Mouse (Mus musculus): ENCODE data around the gene Pigk. TPM values are rescaled to one million over a fixed set of nuclear protein-coding genes. Genes with fewer than 3 reads are reported as not detected.
A peak's percentile ranks its signal among the peaks of the same experiment; 100 is the strongest.

The Pigk gene
- polyA plus RNA-seq, 1 experiment: 0.65 TPM

DNA sequence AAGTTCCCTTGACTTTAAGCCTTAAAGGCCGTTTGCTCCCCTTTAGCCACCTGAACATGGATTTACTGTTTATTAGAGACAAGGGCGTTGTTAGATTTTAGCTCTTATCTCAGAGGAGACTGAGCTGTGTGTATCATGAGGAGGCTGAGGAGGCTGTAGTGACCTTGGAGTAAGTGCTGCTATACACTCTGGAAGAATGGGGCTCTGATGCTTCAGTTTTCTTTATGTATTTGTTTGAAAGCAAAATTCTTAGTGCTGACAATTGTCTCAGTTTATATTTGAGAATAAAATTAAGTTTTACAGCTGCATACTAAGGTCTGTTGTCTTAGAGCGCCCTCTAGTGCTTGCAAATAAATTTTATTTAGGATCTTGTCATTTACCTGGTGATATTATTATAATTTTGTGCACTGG lies 35.6 kb downstream of the Pigk start:
- Histone ChIP-seq H3K27me3 (ENCODE audit: control insufficient read depth) (no peaks in the 10 kb centered on the region), H3K36me3 (ENCODE audit: control insufficient read depth) (peaks cover 46% of the 10 kb centered on the region), H3K4me3 (replicated peaks) (peak overlapping the region; percentile 10), H3K4me1 (ENCODE audit: control insufficient read depth) (peaks cover 58% of the 10 kb centered on the region), H3K9me3 (ENCODE audit: control insufficient read depth, low read length) (peaks cover 6% of the 10 kb centered on the region)
- no peak; the same call in 1 of the 2 replicates for TF ChIP-seq GATA1 (IDR thresholded peaks at IDR 0.05; ENCODE audit: low read length)
- TF ChIP-seq TAL1 (IDR thresholded peaks at IDR 0.05; ENCODE audit: low read length): no peak

DNA sequence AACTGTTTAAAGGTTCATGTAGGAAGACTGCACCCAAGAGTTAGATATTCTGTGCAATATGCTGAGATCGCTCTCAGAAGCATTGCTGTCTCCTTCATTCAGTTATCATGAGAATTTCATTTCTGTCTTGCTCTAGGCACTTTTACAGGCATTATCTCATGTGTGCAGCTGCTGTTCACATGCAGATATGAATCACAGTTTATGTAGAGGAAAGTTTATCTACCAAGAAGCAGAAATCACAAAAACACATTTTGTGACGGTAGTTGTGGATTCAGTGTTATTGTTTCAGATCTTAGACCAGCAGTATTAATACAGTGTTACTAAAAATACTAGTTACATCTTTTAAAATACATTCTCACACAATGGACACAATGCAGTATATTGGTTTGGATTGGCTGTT lies 36.0 kb downstream of the Pigk start:
- H3K4me1 ChIP-seq (ENCODE audit: control insufficient read depth): peaks cover 61% of the 10 kb centered on the region
- peaks cover 43% of the 10 kb centered on the region for H3K36me3 ChIP-seq (ENCODE audit: control insufficient read depth)
- TF ChIP-seq TAL1 (IDR thresholded peaks at IDR 0.05; ENCODE audit: low read length) (peak; percentile 81), GATA1 (IDR thresholded peaks at IDR 0.05; ENCODE audit: low read length) (peak; percentile 80)
- peak overlapping the region; percentile 0 for H3K4me3 ChIP-seq (replicated peaks)
- peaks cover 6% of the 10 kb centered on the region for H3K9me3 ChIP-seq (ENCODE audit: control insufficient read depth, low read length)
- no peaks in the 10 kb centered on the region for H3K27me3 ChIP-seq (ENCODE audit: control insufficient read depth)

DNA sequence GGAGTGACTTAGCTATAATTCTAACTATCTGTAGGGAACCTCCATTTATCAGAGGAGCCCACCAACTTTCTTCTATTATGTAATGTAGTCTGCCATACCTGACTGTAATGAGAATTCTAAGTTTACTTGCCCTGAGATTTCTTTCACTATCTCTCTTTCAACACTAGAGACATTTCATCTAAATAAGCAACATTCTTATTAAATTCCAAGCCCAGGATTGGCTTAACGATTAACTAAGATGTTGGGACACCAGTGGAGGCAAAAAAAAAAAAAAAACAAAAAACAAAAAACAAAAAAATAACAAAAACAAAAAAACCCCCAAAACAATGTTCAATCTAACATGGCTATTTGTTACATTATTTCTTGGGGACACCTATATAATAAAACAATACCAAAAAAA lies 39.0 kb downstream of the Pigk start:
- Histone ChIP-seq H3K27me3 (ENCODE audit: control insufficient read depth) (no peaks in the 10 kb centered on the region), H3K36me3 (ENCODE audit: control insufficient read depth) (peaks cover 40% of the 10 kb centered on the region), H3K9me3 (ENCODE audit: control insufficient read depth, low read length) (peaks cover 6% of the 10 kb centered on the region), H3K4me1 (ENCODE audit: control insufficient read depth) (peaks cover 86% of the 10 kb centered on the region), H3K4me3 (replicated peaks) (no peak overlapping the region)
- TF ChIP-seq TAL1 (IDR thresholded peaks at IDR 0.05; ENCODE audit: low read length): no peak
- TF ChIP-seq GATA1 (IDR thresholded peaks at IDR 0.05; ENCODE audit: low read length): no peak

DNA sequence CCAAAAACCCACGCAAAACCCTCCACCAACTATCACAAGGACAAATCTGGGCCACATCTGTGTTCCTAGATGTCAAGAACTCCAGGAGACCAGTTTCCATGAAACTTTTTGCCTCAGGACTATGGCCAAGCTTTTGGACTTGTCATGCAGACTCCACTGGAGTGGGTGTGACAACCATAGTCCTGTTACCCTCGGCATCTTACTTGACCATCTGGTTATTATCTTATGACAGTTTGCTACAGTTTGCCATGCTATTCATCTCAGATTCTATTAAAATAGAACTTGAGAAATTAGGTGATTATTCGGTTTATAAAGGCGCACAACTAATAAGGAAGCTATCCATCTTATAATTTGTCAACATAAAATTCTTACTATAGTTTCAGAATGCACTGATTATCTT lies 39.4 kb downstream of the Pigk start:
- no peak for TF ChIP-seq GATA1 (IDR thresholded peaks at IDR 0.05; ENCODE audit: low read length)
- TF ChIP-seq TAL1 (IDR thresholded peaks at IDR 0.05; ENCODE audit: low read length): peak; percentile 21; the same call in 1 of the 3 replicates
- no peaks in the 10 kb centered on the region for H3K27me3 ChIP-seq (ENCODE audit: control insufficient read depth)
- peaks cover 6% of the 10 kb centered on the region for H3K9me3 ChIP-seq (ENCODE audit: control insufficient read depth, low read length)
- H3K4me1 ChIP-seq (ENCODE audit: control insufficient read depth): peaks cover 87% of the 10 kb centered on the region
- peaks cover 38% of the 10 kb centered on the region for H3K36me3 ChIP-seq (ENCODE audit: control insufficient read depth)
- H3K4me3 ChIP-seq (replicated peaks): no peak overlapping the region

DNA sequence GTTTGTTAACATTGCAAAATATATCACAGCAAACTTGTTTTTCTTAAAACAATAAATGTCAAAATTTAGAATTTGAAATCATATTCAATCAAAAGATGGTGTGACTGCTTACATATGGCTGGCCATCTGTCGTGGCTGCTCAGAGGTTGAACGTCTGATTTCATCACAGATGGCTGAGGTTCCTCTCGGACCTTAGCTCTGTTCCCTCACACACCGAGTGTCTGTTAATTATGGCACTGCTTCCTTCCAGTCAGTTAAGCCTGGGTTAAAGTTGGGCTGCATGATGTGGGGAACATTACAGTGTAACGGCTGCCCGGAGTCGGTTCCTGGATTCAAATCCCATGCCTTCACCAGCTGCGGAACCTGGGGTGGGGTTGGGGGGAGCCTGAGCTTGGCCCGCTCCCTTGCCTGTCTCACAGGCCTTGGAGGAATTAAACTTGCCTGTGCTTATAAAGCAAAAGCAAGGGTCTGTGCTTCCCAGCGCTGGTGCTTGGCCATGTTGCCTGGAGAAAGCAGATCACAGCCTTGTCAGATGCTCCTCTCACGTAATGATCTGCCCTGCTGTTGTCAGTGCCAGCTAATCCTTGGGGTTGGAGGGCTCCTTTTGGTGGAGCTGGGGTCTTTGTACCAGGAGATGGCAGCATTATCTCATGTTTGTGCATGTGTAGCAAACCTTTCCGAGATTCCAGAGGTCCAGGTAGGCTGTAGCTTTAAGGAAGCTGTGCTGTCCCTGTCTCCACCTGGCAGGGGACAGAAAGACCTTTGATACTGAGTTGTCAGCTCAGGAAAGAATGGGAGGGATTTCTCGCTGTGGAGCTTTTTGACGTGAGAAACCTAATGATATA lies 40.2 kb downstream of the Pigk start:
- no peak for TF ChIP-seq TAL1 (IDR thresholded peaks at IDR 0.05; ENCODE audit: low read length)
- no peak for TF ChIP-seq GATA1 (IDR thresholded peaks at IDR 0.05; ENCODE audit: low read length)
- no peaks in the 10 kb centered on the region for H3K27me3 ChIP-seq (ENCODE audit: control insufficient read depth)
- peaks cover 44% of the 10 kb centered on the region for H3K36me3 ChIP-seq (ENCODE audit: control insufficient read depth)
- peaks cover 87% of the 10 kb centered on the region for H3K4me1 ChIP-seq (ENCODE audit: control insufficient read depth)
- peaks cover 6% of the 10 kb centered on the region for H3K9me3 ChIP-seq (ENCODE audit: control insufficient read depth, low read length)
- no peak overlapping the region for H3K4me3 ChIP-seq (replicated peaks)

DNA sequence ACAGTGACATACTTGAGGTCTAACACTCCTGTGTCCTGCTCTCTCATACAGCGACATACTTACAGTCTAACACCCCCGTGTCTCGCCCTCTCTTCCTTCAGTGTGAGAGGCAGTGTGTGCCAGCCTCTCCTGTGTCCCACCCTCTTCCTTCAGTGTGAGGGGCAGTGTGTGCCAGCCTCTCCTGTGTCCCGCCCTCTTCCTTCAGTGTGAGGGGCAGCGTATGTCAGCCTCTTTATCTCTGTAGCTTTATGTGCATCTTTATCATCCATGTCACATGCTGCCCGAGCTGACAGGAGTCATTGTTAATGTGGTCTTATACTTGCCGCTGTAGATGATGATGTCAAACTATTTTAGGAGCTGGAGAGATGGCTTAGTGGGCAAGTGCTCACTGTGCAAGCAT lies 41.6 kb downstream of the Pigk start:
- no peak for TF ChIP-seq GATA1 (IDR thresholded peaks at IDR 0.05; ENCODE audit: low read length)
- TF ChIP-seq TAL1 (IDR thresholded peaks at IDR 0.05; ENCODE audit: low read length): no peak
- Histone ChIP-seq H3K36me3 (ENCODE audit: control insufficient read depth) (peaks cover 50% of the 10 kb centered on the region), H3K4me3 (replicated peaks) (peak overlapping the region; percentile 16), H3K27me3 (ENCODE audit: control insufficient read depth) (no peaks in the 10 kb centered on the region), H3K4me1 (ENCODE audit: control insufficient read depth) (peaks cover 84% of the 10 kb centered on the region), H3K9me3 (ENCODE audit: control insufficient read depth, low read length) (peaks cover 6% of the 10 kb centered on the region)

DNA sequence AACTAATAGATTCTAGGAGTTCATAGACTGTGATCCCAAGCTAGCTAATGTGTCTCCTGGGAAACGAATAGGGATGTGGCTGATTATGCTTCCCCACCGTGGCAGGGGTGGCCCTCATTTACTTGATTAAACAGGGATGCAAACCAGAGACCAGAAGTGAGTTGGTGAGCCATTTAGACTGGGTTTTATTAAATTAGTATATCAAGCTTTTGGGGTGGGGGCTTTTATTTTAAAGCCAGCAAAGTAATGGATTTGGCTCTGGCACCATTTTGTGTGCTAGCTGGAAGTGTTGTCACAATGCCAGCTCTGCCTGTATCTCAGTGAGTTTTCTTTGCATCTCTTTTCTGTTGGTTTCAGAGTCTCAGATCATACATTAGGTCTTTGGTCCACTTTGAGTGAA lies 43.0 kb downstream of the Pigk start:
- Histone ChIP-seq H3K36me3 (ENCODE audit: control insufficient read depth) (peaks cover 41% of the 10 kb centered on the region), H3K4me3 (replicated peaks) (no peak overlapping the region), H3K9me3 (ENCODE audit: control insufficient read depth, low read length) (peaks cover 6% of the 10 kb centered on the region), H3K27me3 (ENCODE audit: control insufficient read depth) (no peaks in the 10 kb centered on the region), H3K4me1 (ENCODE audit: control insufficient read depth) (peaks cover 87% of the 10 kb centered on the region)
- TF ChIP-seq GATA1 (IDR thresholded peaks at IDR 0.05; ENCODE audit: low read length) (no peak), TAL1 (IDR thresholded peaks at IDR 0.05; ENCODE audit: low read length) (no peak)

DNA sequence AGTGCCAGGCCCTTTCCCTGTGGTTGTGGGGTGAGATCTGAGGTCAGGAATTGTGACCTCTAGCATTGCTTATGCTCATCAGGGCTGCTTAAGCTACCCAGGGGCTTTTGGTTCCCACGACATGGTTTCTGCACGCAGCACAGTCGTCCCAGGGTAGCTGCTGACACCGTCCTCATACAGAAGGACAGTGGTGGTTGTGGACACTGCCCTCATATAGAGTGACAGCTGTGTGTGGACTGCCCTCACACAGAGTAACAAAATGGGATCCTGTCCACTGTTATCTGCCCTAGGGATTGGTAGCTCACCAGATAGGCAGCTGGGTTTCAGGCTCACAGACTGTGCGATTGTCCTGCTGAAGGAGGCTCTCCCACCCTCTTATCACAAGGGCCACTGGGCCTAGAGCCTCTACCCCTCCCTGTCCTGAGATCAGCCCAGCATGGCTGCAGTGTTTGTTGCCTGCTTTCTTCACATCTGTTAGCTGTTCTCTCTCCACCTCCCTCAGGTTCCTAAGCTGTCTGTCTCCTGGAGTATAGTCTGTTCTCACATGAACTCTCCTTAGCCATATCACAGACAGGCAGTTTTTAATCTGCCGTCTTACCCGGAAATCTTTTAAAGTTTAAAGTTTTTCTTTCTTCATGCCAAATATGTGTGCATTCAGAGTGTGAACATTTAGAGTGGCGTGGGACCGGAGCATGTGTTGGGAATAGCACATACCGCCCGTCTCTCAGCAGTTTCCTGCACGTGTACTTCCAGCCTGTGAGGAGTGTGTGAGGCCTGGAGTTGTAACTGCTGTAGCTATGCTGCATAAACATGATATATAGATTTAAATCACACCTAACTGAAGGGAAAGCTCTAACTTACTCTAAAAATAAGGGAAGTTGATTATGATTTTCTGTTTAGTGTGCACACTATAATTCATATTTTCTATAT lies 43.8 kb downstream of the Pigk start:
- Histone ChIP-seq H3K4me1 (ENCODE audit: control insufficient read depth) (peaks cover 92% of the 10 kb centered on the region), H3K4me3 (replicated peaks) (peak overlapping the region; percentile 26), H3K36me3 (ENCODE audit: control insufficient read depth) (peaks cover 33% of the 10 kb centered on the region), H3K27me3 (ENCODE audit: control insufficient read depth) (no peaks in the 10 kb centered on the region), H3K9me3 (ENCODE audit: control insufficient read depth, low read length) (no peaks in the 10 kb centered on the region)
- TF ChIP-seq TAL1 (IDR thresholded peaks at IDR 0.05; ENCODE audit: low read length) (peak; percentile 78), GATA1 (IDR thresholded peaks at IDR 0.05; ENCODE audit: low read length) (peak; percentile 88)

Measured in erythroblast, embryonic 14.5 days (primary cell).